ENCODE assay signal across 8 mouse cellular contexts in the genomic region with DNA sequence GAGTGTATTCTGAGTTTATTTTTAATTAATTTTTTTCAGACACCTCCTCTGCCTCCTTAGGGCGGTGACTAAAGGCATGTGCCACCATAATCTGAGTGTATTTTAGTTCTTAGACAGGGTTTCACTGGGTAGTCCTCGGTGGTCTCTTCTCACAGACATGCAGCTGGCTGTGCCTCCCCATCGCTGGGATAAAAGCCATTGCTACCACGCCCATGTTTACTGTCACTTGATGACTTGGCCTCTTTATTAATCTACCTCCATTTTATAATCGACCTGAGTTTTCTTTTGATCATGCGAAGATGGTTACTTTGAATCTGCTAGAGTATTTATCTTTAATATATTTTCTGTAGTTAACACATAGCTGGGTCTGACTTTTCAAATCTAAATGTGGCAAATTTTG. TPM values are rescaled to one million over a fixed set of nuclear protein-coding genes. Genes with fewer than 3 reads are reported as not detected.
DNase-seq lines count a peak whose midpoint lies in the region; ATAC-seq and TF ChIP-seq lines count a peak whose summit lies in the region.

No protein-coding gene starts in this region.

- no peaks in the 10 kb centered on the region for H3K27me3 ChIP-seq in lung, postnatal 0 days (replicated peaks; ENCODE audit: insufficient read depth, low read length)
- H3K27me3 ChIP-seq in embryonic facial prominence, embryonic 11.5 days (ENCODE audit: control insufficient read depth, insufficient read depth, low read length), result no peaks in the 10 kb centered on the region
- no peaks in the 10 kb centered on the region for H3K27me3 ChIP-seq in hindbrain, postnatal 0 days (ENCODE audit: insufficient read depth, low read length)
- no peaks in the 10 kb centered on the region for H3K27me3 ChIP-seq in midbrain, embryonic 16.5 days (ENCODE audit: control insufficient read depth, insufficient read depth, low read depth, low read length)

- no peak for TF ChIP-seq CTCF in lung, postnatal 0 days (IDR thresholded peaks at IDR 0.05)
- no peak for TF ChIP-seq CTCF in hindbrain, postnatal 0 days (IDR thresholded peaks at IDR 0.05; ENCODE audit: low read depth)

- peak overlapping the region; percentile 83 for H3K27ac ChIP-seq in lung, postnatal 0 days (ENCODE audit: low read length)
- no peak overlapping the region for H3K27ac ChIP-seq in embryonic facial prominence, embryonic 11.5 days (replicated peaks; ENCODE audit: low read depth, low read length)
- peak overlapping the region; percentile 80 for H3K27ac ChIP-seq in hindbrain, postnatal 0 days
- H3K27ac ChIP-seq in midbrain, embryonic 16.5 days (ENCODE audit: low read length), result peak overlapping the region; percentile 85

- no peak for TF ChIP-seq EP300 in lung, postnatal 0 days (IDR thresholded peaks at IDR 0.05)

- DNase-seq in lung, postnatal 0 days (ENCODE audit: low spot score), result peak; percentile 5
- no peak for DNase-seq in lung, postnatal 25 days (ENCODE audit: low spot score)
- DNase-seq in embryonic facial prominence, embryonic 11.5 days (ENCODE audit: low spot score), result peak; percentile 22
- peak; percentile 48 for DNase-seq in hindbrain, postnatal 0 days (ENCODE audit: low spot score)
- DNase-seq in testis, postnatal 14 days (ENCODE audit: low spot score), result no peak
- DNase-seq in right cerebral cortex, postnatal 25 days, result no peak
- no peak for DNase-seq in adrenal gland, adult 18-20 months (ENCODE audit: low spot score in 2 of 2)

- H3K4me3 ChIP-seq in lung, postnatal 0 days (ENCODE audit: low read depth, low read length), result peak overlapping the region; percentile 43
- peak overlapping the region; percentile 49 for H3K4me3 ChIP-seq in embryonic facial prominence, embryonic 11.5 days (ENCODE audit: low read depth, low read length)
- peak overlapping the region; percentile 36 for H3K4me3 ChIP-seq in hindbrain, postnatal 0 days (ENCODE audit: low read length)
- peak overlapping the region; percentile 51 for H3K4me3 ChIP-seq in midbrain, embryonic 16.5 days (ENCODE audit: low read depth, low read length)

- no peak for ATAC-seq in lung, postnatal 0 days
- no peak for ATAC-seq in embryonic facial prominence, embryonic 11.5 days (replicated peaks; ENCODE audit: insufficient number of reproducible peaks, low FRiP score, low TSS enrichment, low read depth)
- 0 out of 2 replicates have a peak, but pooled peaks have one; percentile 39 for ATAC-seq in hindbrain, postnatal 0 days
- ATAC-seq in midbrain, embryonic 16.5 days, result peak; percentile 59

- H3K9ac ChIP-seq in lung, postnatal 0 days (replicated peaks; ENCODE audit: low read depth), result peak overlapping the region; percentile 39
- peak overlapping the region; percentile 58 for H3K9ac ChIP-seq in embryonic facial prominence, embryonic 11.5 days (replicated peaks; ENCODE audit: low read length)
- peak overlapping the region; percentile 44 for H3K9ac ChIP-seq in hindbrain, postnatal 0 days (replicated peaks; ENCODE audit: low read length)
- H3K9ac ChIP-seq in midbrain, embryonic 16.5 days (ENCODE audit: low read depth, low read length), result peak overlapping the region; percentile 71

- 21% methylated on average over 6 of the region's 6 CpGs for WGBS in lung, postnatal 0 days
- WGBS in embryonic facial prominence, embryonic 11.5 days, result 38% methylated on average over 6 of the region's 6 CpGs
- 20% methylated on average over 6 of the region's 6 CpGs for WGBS in hindbrain, postnatal 0 days
- 30% methylated on average over 6 of the region's 6 CpGs for WGBS in midbrain, embryonic 16.5 days

- H3K4me2 ChIP-seq in lung, postnatal 0 days (replicated peaks; ENCODE audit: low read depth, low read length), result peak overlapping the region; percentile 62
- peak overlapping the region; percentile 51 for H3K4me2 ChIP-seq in embryonic facial prominence, embryonic 11.5 days (ENCODE audit: low read depth, low read length)
- H3K4me2 ChIP-seq in hindbrain, postnatal 0 days (ENCODE audit: low read depth, low read length), result peak overlapping the region; percentile 56
- H3K4me2 ChIP-seq in midbrain, embryonic 16.5 days (ENCODE audit: low read length), result peak overlapping the region; percentile 69

- no peaks in the 10 kb centered on the region for H3K9me3 ChIP-seq in lung, postnatal 0 days (ENCODE audit: low read length)
- H3K9me3 ChIP-seq in embryonic facial prominence, embryonic 11.5 days (replicated peaks; ENCODE audit: control insufficient read depth, low read length), result no peaks in the 10 kb centered on the region
- no peaks in the 10 kb centered on the region for H3K9me3 ChIP-seq in hindbrain, postnatal 0 days (ENCODE audit: low read length)
- H3K9me3 ChIP-seq in midbrain, embryonic 16.5 days (replicated peaks; ENCODE audit: control insufficient read depth, low read length, poor library complexity, severe bottlenecking), result no peaks in the 10 kb centered on the region

- H3K36me3 ChIP-seq in lung, postnatal 0 days (ENCODE audit: insufficient read depth, low read length), result no peaks in the 10 kb centered on the region
- no peaks in the 10 kb centered on the region for H3K36me3 ChIP-seq in embryonic facial prominence, embryonic 11.5 days (replicated peaks; ENCODE audit: control insufficient read depth, insufficient read depth, low read depth, low read length)
- no peaks in the 10 kb centered on the region for H3K36me3 ChIP-seq in hindbrain, postnatal 0 days (ENCODE audit: insufficient read depth, low read length)
- H3K36me3 ChIP-seq in midbrain, embryonic 16.5 days (ENCODE audit: control insufficient read depth, insufficient read depth, low read length), result no peaks in the 10 kb centered on the region

- no peaks in the 10 kb centered on the region for H3K4me1 ChIP-seq in lung, postnatal 0 days (ENCODE audit: insufficient read depth, low read depth, low read length)
- no peaks in the 10 kb centered on the region for H3K4me1 ChIP-seq in embryonic facial prominence, embryonic 11.5 days (ENCODE audit: control insufficient read depth, insufficient read depth, low read length)
- H3K4me1 ChIP-seq in hindbrain, postnatal 0 days (ENCODE audit: insufficient read depth, low read length), result no peaks in the 10 kb centered on the region
- H3K4me1 ChIP-seq in midbrain, embryonic 16.5 days (ENCODE audit: control insufficient read depth, insufficient read depth, low read length), result peaks cover 11% of the 10 kb centered on the region

RNA-seq across cellular contexts. Expression of gene Zfp59, which starts 0.5 kb away (rescaled TPM):
- 3.8 and 4.5 TPM in 2 replicates for polyA plus RNA-seq in lung, postnatal 0 days (2015; fragmentation: Nextera tagmentation; extraction: Ambion mirVana)
- polyA plus RNA-seq in embryonic facial prominence, embryonic 11.5 days (2014; fragmentation: Nextera tagmentation; extraction: Ambion mirVana), result 13.3 and 13.4 TPM in 2 replicates
- total RNA-seq in hindbrain, postnatal 0 days (2014; rRNA removed), result 3.7 and 6.7 TPM in 2 replicates
- 4.1 and 5.1 TPM in 2 replicates for polyA plus RNA-seq in hindbrain, postnatal 0 days (2015; fragmentation: Nextera tagmentation; extraction: Ambion mirVana)
- 10.8 and 12.1 TPM in 2 replicates for polyA plus RNA-seq in midbrain, embryonic 16.5 days (2015; fragmentation: Nextera tagmentation; extraction: Ambion mirVana)
- total RNA-seq in adrenal gland, adult 18-20 months (2021), result 1 to 10 TPM; 3.1 to 3.3 TPM

RNA-seq across cellular contexts. Expression of gene Zfp607a, which starts 19.4 kb away (rescaled TPM):
- polyA plus RNA-seq in lung, postnatal 0 days (2015; fragmentation: Nextera tagmentation; extraction: Ambion mirVana), result 2.4 and 2.5 TPM in 2 replicates
- 3.8 and 4.4 TPM in 2 replicates for polyA plus RNA-seq in embryonic facial prominence, embryonic 11.5 days (2014; fragmentation: Nextera tagmentation; extraction: Ambion mirVana)
- 1.5 and 2.1 TPM in 2 replicates for total RNA-seq in hindbrain, postnatal 0 days (2014; rRNA removed)
- polyA plus RNA-seq in hindbrain, postnatal 0 days (2015; fragmentation: Nextera tagmentation; extraction: Ambion mirVana), result 0.39 and 0.90 TPM in 2 replicates
- polyA plus RNA-seq in midbrain, embryonic 16.5 days (2015; fragmentation: Nextera tagmentation; extraction: Ambion mirVana), result 1.1 and 1.2 TPM in 2 replicates
- 1 to 10 TPM; 3.9 to 5.2 TPM for total RNA-seq in adrenal gland, adult 18-20 months (2021)

RNA-seq across cellular contexts. Expression of gene Zfp626, which starts 30.9 kb away (rescaled TPM):
- 1.7 and 2.0 TPM in 2 replicates for polyA plus RNA-seq in lung, postnatal 0 days (2015; fragmentation: Nextera tagmentation; extraction: Ambion mirVana)
- polyA plus RNA-seq in embryonic facial prominence, embryonic 11.5 days (2014; fragmentation: Nextera tagmentation; extraction: Ambion mirVana), result 2.6 and 2.9 TPM in 2 replicates
- total RNA-seq in hindbrain, postnatal 0 days (2014; rRNA removed), result 4.5 and 4.7 TPM in 2 replicates
- polyA plus RNA-seq in hindbrain, postnatal 0 days (2015; fragmentation: Nextera tagmentation; extraction: Ambion mirVana), result 1.1 TPM in 2 replicates
- polyA plus RNA-seq in midbrain, embryonic 16.5 days (2015; fragmentation: Nextera tagmentation; extraction: Ambion mirVana), result 1.4 and 2.0 TPM in 2 replicates
- 1 to 10 TPM; 7.9 to 9.0 TPM for total RNA-seq in adrenal gland, adult 18-20 months (2021)

Comparison
In these comparisons a context has a peak if more than half of its experiments do, and no peak if none do; other contexts are left out.
1. DNase-seq: peak in lung, postnatal 0 days (single experiment), embryonic facial prominence, embryonic 11.5 days (single experiment) and hindbrain, postnatal 0 days (single experiment); none in lung, postnatal 25 days (single experiment), testis, postnatal 14 days (single experiment), right cerebral cortex, postnatal 25 days (single experiment) and adrenal gland, adult 18-20 months (0 of 2).
2. ATAC-seq: peak in hindbrain, postnatal 0 days (single experiment) and midbrain, embryonic 16.5 days (single experiment); none in lung, postnatal 0 days (single experiment) and embryonic facial prominence, embryonic 11.5 days (single experiment).
3. Peak in every context shown above with its lines, with median percentiles within 50 percentile points of each other: H3K4me2 ChIP-seq, H3K4me3 ChIP-seq and H3K9ac ChIP-seq.